Mouse (Mus musculus): ENCODE measurements around the gene Ap5b1. TPM values are rescaled to one million over a fixed set of nuclear protein-coding genes. Genes with fewer than 3 reads are reported as not detected.

Ap5b1 gene
- polyA plus RNA-seq, 1 experiment from 2014 or later, result 2.5 TPM

GRCm38 (mm10) chr19:5605126-5605525 is 37.3 kb downstream of the Ap5b1 start:
- no peak overlapping the region for H3K27ac ChIP-seq (replicated peaks in 1 of 2; ENCODE audit: control insufficient read depth in 1 of 2, insufficient read depth in 1 of 2, low read depth in 2 of 2, low read length in 2 of 2)
- no peak for ATAC-seq (ENCODE audit: insufficient number of reproducible peaks, insufficient read depth, low FRiP score, low read depth)
- H3K4me3 ChIP-seq (ENCODE audit: control insufficient read depth in 1 of 2, insufficient read depth in 1 of 2, low read depth in 1 of 2, low read length in 2 of 2), result no peak overlapping the region
- 91% methylated on average over 7 of the region's 7 CpGs for WGBS
- H3K36me3 ChIP-seq (ENCODE audit: control insufficient read depth, insufficient read depth, low read length), result peaks cover 64% of the 10 kb centered on the region
- H3K4me1 ChIP-seq (ENCODE audit: control insufficient read depth in 2 of 2, insufficient read depth in 2 of 2, low read length in 2 of 2), result peaks cover 20 to 22% of the 10 kb centered on the region in 2 experiments
- H3K27me3 ChIP-seq (ENCODE audit: control insufficient read depth, insufficient read depth, low read length), result no peaks in the 10 kb centered on the region
- no peak overlapping the region for H3K4me2 ChIP-seq (ENCODE audit: low read length)
- H3K9ac ChIP-seq (ENCODE audit: low read length), result no peak overlapping the region
- no peaks in the 10 kb centered on the region for H3K9me3 ChIP-seq (ENCODE audit: control insufficient read depth, low read length)

- Histone ChIP-seq H3K4me2 (ENCODE audit: low read length) (no peak overlapping the region), H3K9me3 (ENCODE audit: control insufficient read depth, low read length) (no peaks in the 10 kb centered on the region), H3K36me3 (ENCODE audit: control insufficient read depth, insufficient read depth, low read length) (peaks cover 64% of the 10 kb centered on the region), H3K9ac (ENCODE audit: low read length) (no peak overlapping the region), H3K27ac (replicated peaks in 1 of 2; ENCODE audit: control insufficient read depth in 1 of 2, insufficient read depth in 1 of 2, low read depth in 2 of 2, low read length in 2 of 2) (no peak overlapping the region), H3K4me1 (ENCODE audit: control insufficient read depth in 2 of 2, insufficient read depth in 2 of 2, low read length in 2 of 2) (peaks cover 24 to 31% of the 10 kb centered on the region in 2 experiments), H3K27me3 (ENCODE audit: control insufficient read depth, insufficient read depth, low read length) (no peaks in the 10 kb centered on the region), H3K4me3 (ENCODE audit: control insufficient read depth in 1 of 2, insufficient read depth in 1 of 2, low read depth in 1 of 2, low read length in 2 of 2) (no peak overlapping the region)
- 67% methylated on average over 8 of the region's 8 CpGs for WGBS
- ATAC-seq (ENCODE audit: insufficient number of reproducible peaks, insufficient read depth, low FRiP score, low read depth), result no peak
Observed at GRCm38 (mm10) chr19:5606196-5606595, 38.4 kb downstream of the Ap5b1 start.

- H3K4me3 ChIP-seq (ENCODE audit: control insufficient read depth in 1 of 2, insufficient read depth in 1 of 2, low read depth in 1 of 2, low read length in 2 of 2), result no peak overlapping the region
- no peak overlapping the region for H3K9ac ChIP-seq (ENCODE audit: low read length)
- 94% methylated on average over 26 of the region's 26 CpGs for WGBS
- H3K4me1 ChIP-seq (ENCODE audit: control insufficient read depth in 2 of 2, insufficient read depth in 2 of 2, low read length in 2 of 2), result peaks cover 18 to 25% of the 10 kb centered on the region in 2 experiments
- H3K9me3 ChIP-seq (ENCODE audit: control insufficient read depth, low read length), result no peaks in the 10 kb centered on the region
- H3K36me3 ChIP-seq (ENCODE audit: control insufficient read depth, insufficient read depth, low read length), result peaks cover 62% of the 10 kb centered on the region
- ATAC-seq (ENCODE audit: insufficient number of reproducible peaks, insufficient read depth, low FRiP score, low read depth), result no peak
- H3K27me3 ChIP-seq (ENCODE audit: control insufficient read depth, insufficient read depth, low read length), result 0 out of 2 replicates have a peak, but pooled peaks cover 3% of the 10 kb centered on the region
- no peak overlapping the region for H3K4me2 ChIP-seq (ENCODE audit: low read length)
- H3K27ac ChIP-seq (replicated peaks in 1 of 2; ENCODE audit: control insufficient read depth in 1 of 2, insufficient read depth in 1 of 2, low read depth in 2 of 2, low read length in 2 of 2), result no peak overlapping the region
Observed at GRCm38 (mm10) chr19:5607705-5608410, 40.0 kb downstream of the Ap5b1 start.

- no peak for ATAC-seq (ENCODE audit: insufficient number of reproducible peaks, insufficient read depth, low FRiP score, low read depth)
- WGBS, result 94% methylated on average over 13 of the region's 13 CpGs
- Histone ChIP-seq H3K4me3 (ENCODE audit: control insufficient read depth in 1 of 2, insufficient read depth in 1 of 2, low read depth in 1 of 2, low read length in 2 of 2) (peak overlapping the region; percentile 65 to 87; a peak in 2 of 4 replicates), H3K9ac (ENCODE audit: low read length) (peak overlapping the region; percentile 82), H3K36me3 (ENCODE audit: control insufficient read depth, insufficient read depth, low read length) (peaks cover 54% of the 10 kb centered on the region), H3K9me3 (ENCODE audit: control insufficient read depth, low read length) (no peaks in the 10 kb centered on the region), H3K27ac (replicated peaks in 1 of 2; ENCODE audit: control insufficient read depth in 1 of 2, insufficient read depth in 1 of 2, low read depth in 2 of 2, low read length in 2 of 2) (no peak overlapping the region), H3K4me2 (ENCODE audit: low read length) (peak overlapping the region; percentile 67), H3K27me3 (ENCODE audit: control insufficient read depth, insufficient read depth, low read length) (0 out of 2 replicates have a peak, but pooled peaks cover 3% of the 10 kb centered on the region), H3K4me1 (ENCODE audit: control insufficient read depth in 2 of 2, insufficient read depth in 2 of 2, low read length in 2 of 2) (peaks cover 14 to 20% of the 10 kb centered on the region in 2 experiments)
Observed at GRCm38 (mm10) chr19:5608707-5609106, 40.9 kb downstream of the Ap5b1 start.

- H3K4me3 ChIP-seq (ENCODE audit: control insufficient read depth in 1 of 2, insufficient read depth in 1 of 2, low read depth in 1 of 2, low read length in 2 of 2), result peak overlapping the region; percentile 65 to 87
- 56% methylated on average over 10 of the region's 10 CpGs for WGBS
- no peaks in the 10 kb centered on the region for H3K9me3 ChIP-seq (ENCODE audit: control insufficient read depth, low read length)
- peaks cover 49% of the 10 kb centered on the region for H3K36me3 ChIP-seq (ENCODE audit: control insufficient read depth, insufficient read depth, low read length)
- H3K27me3 ChIP-seq (ENCODE audit: control insufficient read depth, insufficient read depth, low read length), result peaks cover 3% of the 10 kb centered on the region; the same call in 1 of the 2 replicates
- H3K4me2 ChIP-seq (ENCODE audit: low read length), result peak overlapping the region; percentile 67
- ATAC-seq (ENCODE audit: insufficient number of reproducible peaks, insufficient read depth, low FRiP score, low read depth), result no peak
- peaks cover 14 to 20% of the 10 kb centered on the region in 2 experiments for H3K4me1 ChIP-seq (ENCODE audit: control insufficient read depth in 2 of 2, insufficient read depth in 2 of 2, low read length in 2 of 2)
- H3K27ac ChIP-seq (replicated peaks in 1 of 2; ENCODE audit: control insufficient read depth in 1 of 2, insufficient read depth in 1 of 2, low read depth in 2 of 2, low read length in 2 of 2), result peak overlapping the region; percentile 52 to 92
- H3K9ac ChIP-seq (ENCODE audit: low read length), result peak overlapping the region; percentile 82
Observed at GRCm38 (mm10) chr19:5609171-5609546, 41.3 kb downstream of the Ap5b1 start.

GRCm38 (mm10) chr19:5609547-5610404 is 42.0 kb downstream of the Ap5b1 start, which contains the start of gene Kat5:
TSS of gene Kat5 (minus strand) at chr19:5610237.
- H3K9me3 ChIP-seq (ENCODE audit: control insufficient read depth, low read length), result no peaks in the 10 kb centered on the region
- H3K4me1 ChIP-seq (ENCODE audit: control insufficient read depth in 2 of 2, insufficient read depth in 2 of 2, low read length in 2 of 2), result peaks cover 14 to 20% of the 10 kb centered on the region in 2 experiments
- peak within 1 kb of the TSS; percentile 82 for H3K9ac ChIP-seq (ENCODE audit: low read length)
- H3K27ac ChIP-seq (replicated peaks in 1 of 2; ENCODE audit: control insufficient read depth in 1 of 2, insufficient read depth in 1 of 2, low read depth in 2 of 2, low read length in 2 of 2), result peak within 1 kb of the TSS; percentile 92 to 99
- ATAC-seq (ENCODE audit: insufficient number of reproducible peaks, insufficient read depth, low FRiP score, low read depth), result peak; percentile 81
- WGBS, result under 1% methylated on average over 47 of the region's 55 CpGs
- H3K4me2 ChIP-seq (ENCODE audit: low read length), result peak within 1 kb of the TSS; percentile 67
- H3K36me3 ChIP-seq (ENCODE audit: control insufficient read depth, insufficient read depth, low read length), result peaks cover 43% of the 10 kb centered on the region
- H3K27me3 ChIP-seq (ENCODE audit: control insufficient read depth, insufficient read depth, low read length), result peaks cover 3% of the 10 kb centered on the region; the same call in 1 of the 2 replicates
- peak within 1 kb of the TSS; percentile 65 to 87 for H3K4me3 ChIP-seq (ENCODE audit: control insufficient read depth in 1 of 2, insufficient read depth in 1 of 2, low read depth in 1 of 2, low read length in 2 of 2)

- Histone ChIP-seq H3K27me3 (ENCODE audit: control insufficient read depth, insufficient read depth, low read length) (peaks cover 3% of the 10 kb centered on the region; the same call in 1 of the 2 replicates), H3K36me3 (ENCODE audit: control insufficient read depth, insufficient read depth, low read length) (peaks cover 21% of the 10 kb centered on the region), H3K9me3 (ENCODE audit: control insufficient read depth, low read length) (no peaks in the 10 kb centered on the region), H3K4me1 (ENCODE audit: control insufficient read depth in 2 of 2, insufficient read depth in 2 of 2, low read length in 2 of 2) (peaks cover 14 to 20% of the 10 kb centered on the region in 2 experiments), H3K4me3 (ENCODE audit: control insufficient read depth in 1 of 2, insufficient read depth in 1 of 2, low read depth in 1 of 2, low read length in 2 of 2) (no peak overlapping the region), H3K9ac (ENCODE audit: low read length) (no peak overlapping the region), H3K4me2 (ENCODE audit: low read length) (no peak overlapping the region), H3K27ac (replicated peaks in 1 of 2; ENCODE audit: control insufficient read depth in 1 of 2, insufficient read depth in 1 of 2, low read depth in 2 of 2, low read length in 2 of 2) (no peak overlapping the region)
- no peak for ATAC-seq (ENCODE audit: insufficient number of reproducible peaks, insufficient read depth, low FRiP score, low read depth)
- WGBS, result 82% methylated on average over 1 of the region's 1 CpGs
Observed at GRCm38 (mm10) chr19:5611973-5612372, 44.1 kb downstream of the Ap5b1 start.

Measured in heart, embryonic 14.5 days (tissue).